Mouse (Mus musculus) yolk sac, embryonic 10.5 days (tissue): ENCODE data around the gene Tnfaip8l2.
"Not testable (repeated sequence)": the region's sequence is repeated elsewhere in the genome, so short reads cannot be mapped to it uniquely, and the experiment has no call there.

Experiments
- DNase-seq: peaks from one replicate; pipeline ENCODE4 v3.0.0-alpha.2; 2017; ENCODE audit warnings: low spot score

The Tnfaip8l2 gene

GRCm38 (mm10) chr3:95112760-95113159, 29.4 kb downstream of the Tnfaip8l2 start:
- no peak for DNase-seq

GRCm38 (mm10) chr3:95110911-95111726, 31.0 kb downstream of the Tnfaip8l2 start, which contains the start of gene Vps72:
Gene Vps72, plus strand, starts transcription at chr3:95111022.
- peak; percentile 93 for DNase-seq

- no peak for DNase-seq
Measured at GRCm38 (mm10) chr3:95107898-95108297, 34.3 kb downstream of the Tnfaip8l2 start.

GRCm38 (mm10) chr3:95107308-95107707, 34.9 kb downstream of the Tnfaip8l2 start:
- not testable (repeated sequence) for DNase-seq

GRCm38 (mm10) chr3:95106338-95107117, 35.6 kb downstream of the Tnfaip8l2 start, which contains the start of gene Pip5k1a:
Gene Pip5k1a, minus strand, starts transcription at chr3:95106930.
- peak; percentile 97 for DNase-seq

GRCm38 (mm10) chr3:95105586-95106337, 36.4 kb downstream of the Tnfaip8l2 start:
- DNase-seq = no peak

- DNase-seq = no peak
Measured at GRCm38 (mm10) chr3:95105121-95105520, 37.0 kb downstream of the Tnfaip8l2 start.

GRCm38 (mm10) chr3:95100854-95101253, 41.3 kb downstream of the Tnfaip8l2 start:
- DNase-seq = no peak
